Mouse (Mus musculus): ENCODE measurements at regions not wholly inside any gene's neighbourhood (a gene's known extent, or its start where the extent isn't known, plus 50 kb on each side); places are given as distances from the start of the nearest gene placed in this dataset.

GRCm38 (mm10) chr9:8273253-8273652, 139.2 kb upstream of the Cep126 start:
- ATAC-seq (ENCODE audit: insufficient number of reproducible peaks, low FRiP score, low TSS enrichment): peak; percentile 49; the same call in 1 of the 2 replicates

DNA sequence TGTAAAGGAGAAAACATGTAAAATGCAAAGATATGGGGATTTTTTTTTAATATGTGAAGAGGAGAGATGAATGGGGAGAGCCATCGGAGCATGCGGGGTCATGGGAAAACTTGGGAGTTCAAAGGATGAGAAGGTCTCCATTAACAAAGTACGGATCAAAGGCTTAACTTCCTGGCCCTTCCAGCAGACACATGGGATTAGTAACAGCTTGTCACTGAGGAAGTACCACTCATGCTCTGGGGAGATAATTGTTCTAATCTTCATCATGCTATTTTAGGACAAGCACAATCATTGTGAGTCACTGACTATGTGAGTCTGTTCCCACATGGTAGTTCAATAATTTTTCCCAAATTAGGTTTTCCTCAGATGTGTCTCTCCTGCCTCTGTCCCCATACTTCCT, 115.4 kb upstream of the Cep126 start:
- no peak for ATAC-seq (ENCODE audit: insufficient number of reproducible peaks, low FRiP score, low TSS enrichment)

DNA sequence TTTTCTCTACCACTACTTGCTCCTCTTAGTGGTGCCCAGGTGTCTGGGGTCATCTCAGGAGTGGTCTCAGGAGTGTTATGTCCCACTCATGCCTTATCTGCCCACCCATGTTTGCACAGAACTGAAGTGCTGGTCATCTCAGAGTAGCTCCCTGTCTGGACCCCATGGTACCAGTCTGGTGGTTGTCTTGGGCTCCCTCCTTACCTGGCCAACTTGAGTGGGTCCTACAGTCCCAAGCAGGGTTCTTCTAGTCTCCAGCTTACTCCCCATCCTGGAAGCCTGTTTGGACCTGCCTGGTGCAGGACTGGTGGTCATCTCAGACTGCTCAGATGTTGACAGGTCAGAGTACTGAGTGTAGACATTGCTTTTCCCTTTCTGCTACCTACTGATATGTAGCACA, 94.0 kb upstream of the Cep126 start:
- no peak for ATAC-seq (ENCODE audit: insufficient number of reproducible peaks, low FRiP score, low TSS enrichment)

DNA sequence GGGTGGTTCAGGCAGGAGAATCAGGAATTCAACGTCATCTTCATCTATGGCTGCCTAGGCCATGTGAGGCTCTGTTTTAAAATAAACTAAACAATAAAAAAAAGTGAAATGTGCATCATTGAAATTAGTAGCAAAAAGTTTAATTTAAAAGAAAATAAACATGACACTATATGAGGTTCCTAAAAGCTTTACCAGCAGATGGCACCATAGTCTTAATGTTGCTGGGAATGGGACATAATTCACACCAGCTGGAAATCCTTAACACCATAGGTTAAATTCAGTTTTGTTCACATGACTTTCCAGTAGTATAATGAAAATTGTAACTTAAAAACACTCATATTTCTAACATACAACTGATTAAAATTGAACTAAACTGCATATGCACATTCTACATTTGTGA, 92.3 kb upstream of the Cep126 start:
- ATAC-seq (ENCODE audit: insufficient number of reproducible peaks, low FRiP score, low TSS enrichment): no peak

DNA sequence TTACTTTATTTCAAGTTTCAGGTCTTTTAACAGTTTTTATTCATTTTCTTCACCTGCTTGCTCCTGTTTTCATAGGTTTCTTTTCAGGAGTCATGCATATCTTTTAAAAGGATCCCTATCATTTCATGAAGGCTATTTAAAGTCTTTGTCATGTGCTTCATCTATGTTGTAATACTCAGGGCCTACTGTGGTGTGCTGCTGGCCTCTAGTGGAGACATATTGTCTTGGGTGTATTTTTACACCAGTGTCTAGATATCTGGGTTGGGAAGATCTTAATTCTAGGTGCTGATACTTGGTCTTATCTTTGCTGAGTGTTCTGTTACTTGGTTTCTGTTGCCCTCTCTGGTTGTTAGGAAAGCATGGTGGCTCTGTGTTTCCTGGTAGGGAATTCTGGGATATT, 74.8 kb upstream of the Cep126 start:
- no peak for ATAC-seq (ENCODE audit: insufficient number of reproducible peaks, low FRiP score, low TSS enrichment)

DNA sequence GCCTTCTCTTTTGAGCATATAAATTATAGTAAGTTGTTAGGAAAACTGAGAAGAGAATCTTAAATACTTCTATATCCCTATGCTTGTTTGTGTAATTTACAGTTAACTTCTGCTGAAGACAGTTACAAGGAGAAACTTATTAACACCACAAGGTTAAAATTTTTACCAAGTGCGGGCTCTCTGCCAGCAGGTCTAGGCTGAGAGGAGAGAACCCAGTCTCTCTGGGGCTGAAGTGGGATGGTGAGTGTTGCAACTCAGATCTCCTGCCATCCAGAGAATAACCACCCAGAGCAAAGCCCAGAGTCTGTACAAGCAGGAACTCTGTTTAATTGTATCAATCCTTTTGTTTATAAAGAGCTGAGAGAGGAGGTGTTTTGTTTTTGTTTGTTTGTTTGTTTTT, 51.3 kb upstream of the Cep126 start:
- ATAC-seq (ENCODE audit: insufficient number of reproducible peaks, low FRiP score, low TSS enrichment): no peak
